Mouse (Mus musculus): ENCODE results near the gene Inava.

GRCm38 (mm10) chr1:136259893-136260634 lies 26.0 kb upstream of the Inava start:
- TF ChIP-seq POLR2A (IDR thresholded peaks at IDR 0.05; ENCODE audit: low read depth, low read length), result no peak
- TF ChIP-seq CTCF (conservative IDR thresholded peaks at IDR 0.05 in 1 of 2, IDR thresholded peaks at IDR 0.05 in 1 of 2; ENCODE audit: low read depth in 2 of 2, low read length in 2 of 2), result no peak
- no peak for TF ChIP-seq USF2 (conservative IDR thresholded peaks at IDR 0.05; ENCODE audit: low read depth, low read length)
- no peak for TF ChIP-seq ZNF384 (IDR thresholded peaks at IDR 0.05; ENCODE audit: low read depth, low read length)
- TF ChIP-seq USF1 (IDR thresholded peaks at IDR 0.05; ENCODE audit: low read depth, low read length), result no peak
- no peak for TF ChIP-seq POLR2AphosphoS2 (IDR thresholded peaks at IDR 0.05; ENCODE audit: low read depth, low read length)
